Mouse (Mus musculus) testis, adult 2 months (tissue): ENCODE measurements around the gene Fkbp11. TPM values are rescaled to one million over a fixed set of nuclear protein-coding genes. Genes with fewer than 3 reads are reported as not detected.

Experiments used
- H3K27ac ChIP-seq: fragments of 200-500 bp; 2 replicates; pipeline ENCODE4 v1.5.1; 2012; ENCODE audit warnings: low read depth, low read length; ENCODE audit not compliant: control insufficient read depth, insufficient read depth
- H3K27me3 ChIP-seq: fragments of 200-500 bp; 2 replicates; pipeline ENCODE4 v1.6.1; 2012; ENCODE audit warnings: mild to moderate bottlenecking, low read length, moderate library complexity; ENCODE audit not compliant: control insufficient read depth, insufficient read depth
- H3K36me3 ChIP-seq: fragments of 200-500 bp; 2 replicates; pipeline ENCODE4 v1.6.1; 2012; ENCODE audit warnings: mild to moderate bottlenecking, low read length; ENCODE audit not compliant: control insufficient read depth, insufficient read depth
- H3K4me1 ChIP-seq: fragments of 200-500 bp; 2 replicates; pipeline ENCODE4 v1.6.1; 2012; ENCODE audit warnings: low read length; ENCODE audit not compliant: control insufficient read depth, insufficient read depth
- H3K4me3 ChIP-seq: fragments of 200-500 bp; 2 replicates; pipeline ENCODE4 v1.5.1; 2012; ENCODE audit warnings: low read depth, mild to moderate bottlenecking, low read length, moderate library complexity, mixed read lengths; ENCODE audit not compliant: control insufficient read depth
- CTCF ChIP-seq: fragments of 200-500 bp; IDR thresholded peaks from 2 replicates; pipeline ENCODE4 v1.5.1; 2012; ENCODE audit warnings: low read depth, mild to moderate bottlenecking, inconsistent platforms, low read length, moderate library complexity; ENCODE audit not compliant: control insufficient read depth, insufficient read depth, insufficient replicate concordance
- POLR2A ChIP-seq: fragments of 200-500 bp; IDR thresholded peaks from 2 replicates; pipeline ENCODE4 v1.6.1; 2012; ENCODE audit warnings: low read depth, mild to moderate bottlenecking, inconsistent platforms, low read length, moderate library complexity; ENCODE audit not compliant: control insufficient read depth
- polyA plus RNA-seq: library from polyadenylated mRNA; depleted of rRNA; stranded (reverse); fragments of >200 nt; gene quantifications from 2 replicates; pipeline ENCODE4 v1.2.3, GENCODE M21; 2012; rRNA removed

Fkbp11 gene
- polyA plus RNA-seq, result 1.0 and 1.4 TPM in 2 replicates

DNA sequence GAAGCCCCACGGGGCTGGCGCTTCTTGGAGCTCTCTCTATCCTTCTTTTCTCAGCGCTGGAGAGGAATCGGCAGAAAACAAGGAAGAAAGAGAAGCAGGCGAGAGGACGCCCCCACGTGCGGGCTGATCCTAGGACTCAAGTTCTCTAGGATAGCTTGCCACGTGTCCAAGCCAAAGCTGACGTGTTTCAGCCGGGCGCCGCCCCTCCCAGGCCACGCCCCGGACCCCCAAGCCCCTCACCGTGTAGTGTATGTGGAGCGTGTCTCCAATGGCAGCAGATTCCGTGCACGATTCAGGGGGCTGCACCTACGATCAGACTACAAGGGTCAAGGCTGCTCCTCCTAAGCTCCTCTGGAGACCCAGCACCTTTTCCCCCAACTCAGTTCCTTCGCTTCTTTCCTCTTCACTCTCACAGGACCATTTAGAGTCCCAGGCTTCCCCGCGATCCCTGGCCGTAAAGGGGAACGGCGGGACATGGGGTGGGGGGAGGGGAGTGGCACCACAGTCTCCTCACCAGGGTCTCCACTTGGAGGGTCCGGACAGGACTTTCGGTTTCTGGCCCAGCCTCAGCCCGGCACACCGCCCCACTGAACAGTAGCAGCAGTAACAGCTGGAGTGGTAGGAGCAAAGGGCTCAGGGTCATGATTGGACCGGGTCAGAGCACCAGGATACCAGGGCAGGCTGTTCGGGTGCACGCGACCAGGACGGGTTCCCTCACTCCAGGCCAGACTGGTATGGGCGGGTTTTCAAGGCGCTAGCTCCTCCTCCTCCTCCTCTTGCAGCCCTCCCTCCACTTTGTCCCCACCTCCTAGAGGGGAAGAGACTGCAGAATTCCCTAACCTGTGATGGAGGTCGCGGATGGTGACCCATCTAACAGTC is at the start of gene Fkbp11:
TSS of gene Fkbp11 (minus strand) at position 756 of the 879 bp plus-strand sequence.
- H3K27me3 ChIP-seq, result no peaks in the 10 kb centered on the region
- H3K4me3 ChIP-seq, result peak within 1 kb of the TSS; percentile 70
- no peak within 1 kb of the TSS for H3K27ac ChIP-seq
- peaks cover 21% of the 10 kb centered on the region for H3K4me1 ChIP-seq
- TF ChIP-seq POLR2A (no peak), CTCF (no peak)
- no peaks in the 10 kb centered on the region for H3K36me3 ChIP-seq

DNA sequence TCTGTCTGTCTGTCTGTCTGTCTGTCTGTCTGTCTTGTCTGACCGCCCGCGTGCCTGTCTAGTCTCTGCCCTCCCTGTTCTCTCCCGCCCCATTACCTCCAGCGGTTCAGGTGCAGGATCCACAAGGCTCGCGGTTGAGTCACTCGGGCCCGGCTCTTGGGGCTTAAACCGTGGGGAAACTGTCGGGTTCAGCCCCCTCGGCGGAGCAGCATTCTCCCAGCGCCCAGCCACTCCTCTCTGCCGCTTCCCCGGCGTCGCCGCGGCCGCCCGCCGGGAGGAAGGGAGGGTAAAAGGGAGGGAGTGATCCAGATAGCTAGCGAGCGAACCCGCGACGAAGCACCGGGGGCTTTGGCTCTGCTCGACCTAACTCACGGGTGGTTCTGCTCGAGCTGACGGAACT is 49.8 kb upstream of the Fkbp11 start, which contains the start of gene Wnt10b:
TSS of gene Wnt10b (minus strand) at position 389 of the 400 bp plus-strand sequence.
- H3K27me3 ChIP-seq, result peaks cover 8% of the 10 kb centered on the region
- H3K27ac ChIP-seq, result no peak within 1 kb of the TSS
- H3K4me1 ChIP-seq, result peaks cover 35% of the 10 kb centered on the region
- H3K4me3 ChIP-seq, result no peak within 1 kb of the TSS
- no peaks in the 10 kb centered on the region for H3K36me3 ChIP-seq
- TF ChIP-seq CTCF (no peak), POLR2A (no peak)

DNA sequence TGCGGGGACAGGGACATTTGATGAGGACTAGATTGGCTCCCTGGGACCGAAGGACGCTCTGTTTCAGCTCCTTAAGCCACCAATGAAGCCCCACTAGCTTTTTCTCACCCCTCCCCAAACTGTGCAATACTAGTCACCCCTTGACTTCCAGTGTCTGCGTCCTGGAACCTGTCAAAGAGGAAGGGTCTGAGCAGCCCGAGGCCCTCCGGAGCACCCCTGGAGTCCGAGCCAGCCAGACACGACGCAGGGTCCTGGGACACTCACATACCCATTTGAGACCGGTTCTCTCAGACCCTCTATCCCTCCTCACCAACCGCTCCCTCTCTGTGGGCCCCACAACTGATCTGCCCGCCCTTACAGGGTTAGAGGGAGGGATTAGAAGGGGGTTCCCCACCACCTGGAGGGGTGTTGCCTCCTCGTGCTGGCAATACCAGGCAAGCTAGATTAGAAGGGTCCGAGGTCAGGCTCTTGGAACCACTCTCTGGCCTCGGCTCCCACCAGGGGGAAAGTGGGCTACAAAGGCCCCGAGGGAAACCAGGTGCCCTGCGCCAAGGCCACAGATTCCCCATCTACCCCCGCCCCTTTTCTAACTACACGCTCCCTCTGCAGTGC is 49.1 kb upstream of the Fkbp11 start:
- H3K4me1 ChIP-seq, result peaks cover 40% of the 10 kb centered on the region
- TF ChIP-seq CTCF, result no peak
- no peak for TF ChIP-seq POLR2A
- H3K27me3 ChIP-seq, result peaks cover 8% of the 10 kb centered on the region
- H3K27ac ChIP-seq, result no peak overlapping the region
- no peaks in the 10 kb centered on the region for H3K36me3 ChIP-seq
- no peak overlapping the region for H3K4me3 ChIP-seq

DNA sequence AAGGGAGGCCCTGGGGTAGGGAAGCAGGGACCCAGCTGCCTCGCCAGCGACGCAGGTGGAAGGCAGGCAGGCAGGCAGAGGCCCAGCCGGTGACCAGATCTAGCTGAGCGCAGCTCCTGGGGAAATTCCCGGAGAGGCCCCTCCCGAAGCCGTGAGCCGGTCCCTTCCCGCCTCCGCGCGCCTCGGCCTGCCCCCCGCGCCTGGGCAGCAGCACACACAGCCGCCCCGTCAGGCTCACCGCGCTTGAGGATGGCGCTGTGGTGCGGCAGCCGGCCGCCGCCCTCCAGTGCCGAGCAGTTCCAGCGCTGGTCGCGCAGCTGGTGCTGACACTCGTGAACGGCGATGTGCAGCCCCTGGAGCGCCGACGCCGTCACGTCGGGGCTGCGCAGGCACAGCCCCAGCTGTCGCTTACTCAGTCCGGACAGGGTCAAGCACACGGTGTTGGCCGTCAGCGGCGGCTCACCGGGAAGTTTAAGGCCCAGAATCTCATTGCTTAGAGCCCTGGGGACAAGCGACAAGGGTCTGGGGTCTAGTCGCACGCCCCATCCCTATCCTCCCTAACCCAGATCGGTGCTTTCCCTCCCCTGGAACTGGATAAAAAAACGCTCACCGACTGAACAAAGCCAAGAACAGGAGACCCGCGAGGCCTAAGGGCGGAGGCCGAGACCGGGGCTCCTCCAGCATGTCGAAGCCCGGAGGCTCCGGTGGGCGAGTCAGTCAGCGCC is 48.4 kb upstream of the Fkbp11 start:
- Histone ChIP-seq H3K4me1 (peaks cover 40% of the 10 kb centered on the region), H3K27me3 (peaks cover 8% of the 10 kb centered on the region), H3K36me3 (no peaks in the 10 kb centered on the region), H3K4me3 (no peak overlapping the region; the same call in 1 of the 2 replicates), H3K27ac (no peak overlapping the region)
- TF ChIP-seq CTCF (no peak), POLR2A (no peak)

DNA sequence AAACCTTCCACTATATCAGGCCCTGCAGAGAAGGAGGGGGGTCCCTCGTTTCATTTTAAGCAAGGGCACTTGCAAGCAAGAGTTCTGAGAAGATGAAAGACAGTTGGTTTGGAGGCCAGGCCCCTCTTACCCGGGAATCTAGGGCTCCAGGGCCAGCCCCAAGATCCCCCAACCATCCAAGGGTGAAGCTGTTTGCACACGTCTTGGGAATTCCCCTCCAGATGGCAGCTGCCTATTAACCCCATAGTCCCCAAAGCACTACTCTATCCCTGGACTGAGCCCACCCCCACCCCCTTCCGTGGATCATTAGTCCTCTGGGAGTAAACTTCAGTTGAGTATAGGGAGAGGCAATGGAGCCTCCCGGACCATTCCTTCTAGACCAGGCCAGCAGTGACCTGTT is 47.5 kb upstream of the Fkbp11 start:
- Histone ChIP-seq H3K27ac (no peak overlapping the region), H3K27me3 (peaks cover 8% of the 10 kb centered on the region), H3K4me3 (no peak overlapping the region), H3K36me3 (no peaks in the 10 kb centered on the region), H3K4me1 (peaks cover 38% of the 10 kb centered on the region)
- no peak for TF ChIP-seq CTCF
- TF ChIP-seq POLR2A, result no peak

DNA sequence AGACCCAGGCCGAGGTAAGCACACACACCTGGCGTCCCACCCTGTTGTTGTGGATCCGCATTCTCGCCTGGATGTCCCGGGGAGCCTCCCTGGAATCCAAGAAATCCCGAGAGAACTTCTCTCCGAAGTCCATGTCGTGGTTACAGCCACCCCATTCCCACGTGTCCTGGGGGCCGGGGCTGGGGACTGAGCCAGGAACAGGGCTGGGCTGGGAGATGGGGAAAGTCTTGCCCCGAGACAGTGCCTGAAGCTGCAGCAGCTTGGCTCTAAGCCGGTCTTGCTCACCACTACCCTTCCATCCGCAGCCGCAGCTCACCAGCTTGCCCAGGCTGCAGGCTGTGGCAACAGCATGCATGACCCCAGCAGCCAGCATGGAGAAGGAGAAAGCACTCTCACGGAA is 46.1 kb upstream of the Fkbp11 start:
- no peaks in the 10 kb centered on the region for H3K36me3 ChIP-seq
- H3K27me3 ChIP-seq, result peaks cover 8% of the 10 kb centered on the region
- no peak overlapping the region for H3K4me3 ChIP-seq
- H3K27ac ChIP-seq, result no peak overlapping the region
- TF ChIP-seq POLR2A (no peak), CTCF (no peak)
- peaks cover 35% of the 10 kb centered on the region for H3K4me1 ChIP-seq
